Mouse (Mus musculus) myocyte (in vitro differentiated cells): ENCODE data around the gene Smox. TPM values are rescaled to one million over a fixed set of nuclear protein-coding genes. Genes with fewer than 3 reads are reported as not detected.

Experiments
- H3K27me3 ChIP-seq: one replicate; pipeline ENCODE4 v1.6.1; 2011; ENCODE audit not compliant: control insufficient read depth, insufficient read depth, insufficient read length
- H3K36me3 ChIP-seq: one replicate; pipeline ENCODE4 v1.6.1; 2011; ENCODE audit not compliant: control insufficient read depth, insufficient read depth
- H3K4me2 ChIP-seq: one replicate; pipeline ENCODE4 v1.6.1; 2011; ENCODE audit warnings: low read depth, control low read depth
- H3K4me3 ChIP-seq: one replicate; pipeline ENCODE4 v1.5.1; 2011; ENCODE audit warnings: mild to moderate bottlenecking, control low read depth, moderate library complexity
- H3K79me2 ChIP-seq: one replicate; pipeline ENCODE4 v1.6.1; 2011; ENCODE audit not compliant: control insufficient read depth, insufficient read depth
- H3ac ChIP-seq: one replicate; pipeline ENCODE4 v1.6.1; 2011; ENCODE audit not compliant: control insufficient read depth, insufficient read length
- CEBPB ChIP-seq: IDR thresholded peaks from 2 replicates; pipeline ENCODE4 v1.6.1; 2011; ENCODE audit warnings: mild to moderate bottlenecking, moderate library complexity; ENCODE audit not compliant: poor library complexity, insufficient read depth, severe bottlenecking
- E2F4 ChIP-seq: IDR thresholded peaks from one replicate; pipeline ENCODE4 v1.6.1; 2011; ENCODE audit warnings: mild to moderate bottlenecking, control low read depth, moderate library complexity; ENCODE audit not compliant: insufficient read depth
- MAX ChIP-seq: IDR thresholded peaks from one replicate; pipeline ENCODE4 v1.6.1; 2011; ENCODE audit warnings: low read depth, mild to moderate bottlenecking, control low read depth
- MYOD1 ChIP-seq, 3 experiments: IDR thresholded peaks; one replicate each; pipeline ENCODE4 v1.6.1; 2011; ENCODE audit warnings: control low read depth in 2 of 3, low read depth in 2 of 3, mild to moderate bottlenecking in 2 of 3, moderate library complexity in 1 of 3; ENCODE audit not compliant: insufficient read length in 2 of 3, control insufficient read depth in 1 of 3
- MYOG ChIP-seq, 3 experiments: IDR thresholded peaks; one replicate each; pipeline ENCODE4 v1.6.1; 2011; ENCODE audit warnings: control low read depth in 2 of 3, low read depth in 2 of 3, mild to moderate bottlenecking in 2 of 3; ENCODE audit not compliant: insufficient read length in 2 of 3, control insufficient read depth in 1 of 3, insufficient read depth in 1 of 3
- POLR2A ChIP-seq: IDR thresholded peaks from one replicate; pipeline ENCODE4 v1.6.1; 2011; ENCODE audit warnings: low read depth, mild to moderate bottlenecking, control low read depth, moderate library complexity; ENCODE audit not compliant: insufficient read length
- POLR2AphosphoS2 ChIP-seq: IDR thresholded peaks from one replicate; pipeline ENCODE4 v1.6.1; 2011; ENCODE audit warnings: low read depth, control low read depth; ENCODE audit not compliant: insufficient read length
- REST ChIP-seq: IDR thresholded peaks from one replicate; pipeline ENCODE4 v1.6.1; 2011; ENCODE audit warnings: mild to moderate bottlenecking, control low read depth, moderate library complexity; ENCODE audit not compliant: insufficient read depth, insufficient read length
- SRF ChIP-seq: IDR thresholded peaks from one replicate; pipeline ENCODE4 v1.6.1; 2011; ENCODE audit warnings: low read depth; ENCODE audit not compliant: control insufficient read depth, insufficient read length
- TCF12 ChIP-seq: IDR thresholded peaks from one replicate; pipeline ENCODE4 v1.6.1; 2011; ENCODE audit warnings: mild to moderate bottlenecking, control low read depth; ENCODE audit not compliant: poor library complexity, insufficient read depth, severe bottlenecking
- TCF3 ChIP-seq: IDR thresholded peaks from one replicate; pipeline ENCODE4 v1.6.1; 2011; ENCODE audit warnings: low read depth, control low read depth; ENCODE audit not compliant: insufficient read length
- USF1 ChIP-seq: IDR thresholded peaks from one replicate; pipeline ENCODE4 v1.6.1; 2011; ENCODE audit warnings: low read depth, mild to moderate bottlenecking, control low read depth, moderate library complexity
- polyA plus RNA-seq: library from polyadenylated mRNA; unstranded; fragments of >200 nt; fragmentation: generic; extraction: Trizol; gene quantifications from one replicate; pipeline ENCODE4 v1.2.1, GENCODE M21; 2012; ENCODE audit warnings: missing spikeins

Smox gene
- polyA plus RNA-seq, 1 experiment: 27.1 TPM

- TF ChIP-seq POLR2A (no peak), USF1 (no peak), CEBPB (no peak), REST (no peak), MYOD1 (IDR thresholded peaks at IDR 0.05; ENCODE audit: control insufficient read depth in 1 of 3, insufficient read length in 2 of 3, low read depth in 2 of 3) (no peak), E2F4 (no peak), MYOG (IDR thresholded peaks at IDR 0.05; ENCODE audit: control insufficient read depth in 1 of 3, insufficient read depth in 1 of 3, insufficient read length in 2 of 3, low read depth in 2 of 3) (no peak), MAX (no peak), TCF12 (no peak), TCF3 (no peak), SRF (no peak), POLR2AphosphoS2 (no peak)
- no peaks in the 10 kb centered on the region for H3K27me3 ChIP-seq
Measured at GRCm38 (mm10) chr2:131548330-131548729, 57.0 kb downstream of the Smox start.

GRCm38 (mm10) chr2:131549090-131549489, 57.8 kb downstream of the Smox start:
- Histone ChIP-seq H3K27me3 (no peaks in the 10 kb centered on the region), H3K4me3 (no peak overlapping the region)
- TF ChIP-seq MYOD1 (IDR thresholded peaks at IDR 0.05; ENCODE audit: control insufficient read depth in 1 of 3, insufficient read length in 2 of 3, low read depth in 2 of 3) (peak in 2 of 3 experiments; percentile 39 to 50), MYOG (IDR thresholded peaks at IDR 0.05; ENCODE audit: control insufficient read depth in 1 of 3, insufficient read depth in 1 of 3, insufficient read length in 2 of 3, low read depth in 2 of 3) (peak in 1 of 3 experiments; percentile 4), TCF3 (no peak), USF1 (no peak)

More at GRCm38 (mm10) chr2:131548330-131548729, 57.0 kb downstream of the Smox start:
- H3K36me3 ChIP-seq: no peaks in the 10 kb centered on the region
- no peak overlapping the region for H3K4me3 ChIP-seq
- H3K4me2 ChIP-seq: peak overlapping the region; percentile 45
- no peak overlapping the region for H3ac ChIP-seq
- H3K79me2 ChIP-seq: no peaks in the 10 kb centered on the region

GRCm38 (mm10) chr2:131550474-131550873, 59.2 kb downstream of the Smox start:
- H3K36me3 ChIP-seq: no peaks in the 10 kb centered on the region
- TF ChIP-seq MAX (no peak), TCF3 (no peak), REST (no peak), MYOD1 (IDR thresholded peaks at IDR 0.05; ENCODE audit: control insufficient read depth in 1 of 3, insufficient read length in 2 of 3, low read depth in 2 of 3) (no peak), TCF12 (no peak), POLR2A (no peak), USF1 (no peak), SRF (no peak), E2F4 (no peak), MYOG (IDR thresholded peaks at IDR 0.05; ENCODE audit: control insufficient read depth in 1 of 3, insufficient read depth in 1 of 3, insufficient read length in 2 of 3, low read depth in 2 of 3) (no peak), POLR2AphosphoS2 (no peak), CEBPB (no peak)
- no peak overlapping the region for H3ac ChIP-seq
- H3K4me2 ChIP-seq: no peak overlapping the region
- H3K79me2 ChIP-seq: no peaks in the 10 kb centered on the region
- H3K4me3 ChIP-seq: no peak overlapping the region
- H3K27me3 ChIP-seq: no peaks in the 10 kb centered on the region

More at GRCm38 (mm10) chr2:131549090-131549489, 57.8 kb downstream of the Smox start:
- Histone ChIP-seq H3ac (no peak overlapping the region), H3K4me2 (peak overlapping the region; percentile 45), H3K36me3 (no peaks in the 10 kb centered on the region), H3K79me2 (no peaks in the 10 kb centered on the region)

GRCm38 (mm10) chr2:131550906-131551305, 59.6 kb downstream of the Smox start:
- Histone ChIP-seq H3K79me2 (no peaks in the 10 kb centered on the region), H3K27me3 (no peaks in the 10 kb centered on the region), H3ac (no peak overlapping the region), H3K36me3 (no peaks in the 10 kb centered on the region), H3K4me3 (no peak overlapping the region), H3K4me2 (no peak overlapping the region)
- TF ChIP-seq SRF: no peak
- TF ChIP-seq CEBPB: no peak
- TF ChIP-seq MYOD1 (IDR thresholded peaks at IDR 0.05; ENCODE audit: control insufficient read depth in 1 of 3, insufficient read length in 2 of 3, low read depth in 2 of 3): no peak
- no peak for TF ChIP-seq USF1

- H3K4me3 ChIP-seq: no peak overlapping the region
- H3K27me3 ChIP-seq: no peaks in the 10 kb centered on the region
- TF ChIP-seq USF1 (no peak), TCF3 (no peak), MAX (no peak), REST (no peak), POLR2AphosphoS2 (no peak), MYOG (IDR thresholded peaks at IDR 0.05; ENCODE audit: control insufficient read depth in 1 of 3, insufficient read depth in 1 of 3, insufficient read length in 2 of 3, low read depth in 2 of 3) (no peak), MYOD1 (IDR thresholded peaks at IDR 0.05; ENCODE audit: control insufficient read depth in 1 of 3, insufficient read length in 2 of 3, low read depth in 2 of 3) (peak in 1 of 3 experiments; percentile 31)
- no peak overlapping the region for H3ac ChIP-seq
- H3K4me2 ChIP-seq: no peak overlapping the region
- no peaks in the 10 kb centered on the region for H3K36me3 ChIP-seq
- no peaks in the 10 kb centered on the region for H3K79me2 ChIP-seq
Measured at GRCm38 (mm10) chr2:131551701-131552620, 60.7 kb downstream of the Smox start.
